ENCODE assay signal across 11 mouse cellular contexts in genomic region chr11:97728311-97728710, GRCm38 (mm10). TPM values are rescaled to one million over a fixed set of nuclear protein-coding genes. Genes with fewer than 3 reads are reported as not detected.
DNase-seq lines count a peak whose midpoint lies in the region; ATAC-seq and TF ChIP-seq lines count a peak whose summit lies in the region.
"Had no signal": no experiment of that assay in that cellular context is flagged by ENCODE, and none has a peak within 500 bp of the region (broad histone marks: within the 10 kb centered on the region; RNA-seq: fewer than 3 reads in every experiment).

No protein-coding gene starts in this region.

- peak overlapping the region; percentile 52; the same call in 1 of the 2 replicates for H3K9ac ChIP-seq in heart, embryonic 13.5 days
- H3K9ac ChIP-seq: hindbrain, embryonic 12.5 days had no signal

- H3ac ChIP-seq in myocyte (ENCODE audit: control insufficient read depth, insufficient read length) = no peak overlapping the region

- no peaks in the 10 kb centered on the region for H3K9me3 ChIP-seq in heart, embryonic 13.5 days
- H3K9me3 ChIP-seq: hindbrain, embryonic 12.5 days had no signal

- ATAC-seq in heart, embryonic 13.5 days (ENCODE audit: extremely low read depth, insufficient number of reproducible peaks, low FRiP score, low TSS enrichment) = no peak
- ATAC-seq in granulocyte monocyte progenitor cell, adult 5-6 weeks (replicated peaks; ENCODE audit: poor library complexity, severe bottlenecking) = peak; percentile 97
- ATAC-seq in cerebellum, adult (ENCODE audit: insufficient number of reproducible peaks, low FRiP score, low TSS enrichment) = no peak

- peaks cover 2% of the 10 kb centered on the region for H3K79me2 ChIP-seq in myocyte (ENCODE audit: control insufficient read depth, insufficient read depth)

- no peak overlapping the region for H3K4me2 ChIP-seq in heart, embryonic 13.5 days
- H3K4me2 ChIP-seq in myocyte (ENCODE audit: low read depth) = peak overlapping the region; percentile 53
- H3K4me2 ChIP-seq: hindbrain, embryonic 12.5 days had no signal

- no peak for DNase-seq in heart, adult 9 months (ENCODE audit: low spot score in 2 of 2)
- peak; percentile 86 for DNase-seq in CD4-positive helper T cell, adult 2 months (ENCODE audit: low read depth, low spot score)
- DNase-seq in cerebellum, adult 9-11 months = no peak
- no peak for DNase-seq in left cerebral cortex, adult 2 months (ENCODE audit: extremely low spot score in 1 of 2, low spot score in 2 of 2)
- DNase-seq: right cerebral cortex, adult 18-20 months had no signal

- intact Hi-C loops in left cerebral cortex, adult 2 months (cut with DNase I) = no loop called here

- peaks cover 12% of the 10 kb centered on the region; the same call in 1 of the 2 replicates for H3K4me1 ChIP-seq in heart, embryonic 13.5 days
- H3K4me1 ChIP-seq: hindbrain, embryonic 12.5 days had no signal

- no peaks in the 10 kb centered on the region for H3K27me3 ChIP-seq in heart, embryonic 13.5 days (replicated peaks)
- no peaks in the 10 kb centered on the region for H3K27me3 ChIP-seq in myocyte (ENCODE audit: control insufficient read depth, insufficient read depth, insufficient read length)
- H3K27me3 ChIP-seq: hindbrain, embryonic 12.5 days had no signal

- no peak overlapping the region for H3K4me3 ChIP-seq in heart, embryonic 13.5 days
- H3K4me3 ChIP-seq in myocyte = no peak overlapping the region
- no peak overlapping the region for H3K4me3 ChIP-seq in left cerebral cortex, adult 2 months
- H3K4me3 ChIP-seq: hindbrain, embryonic 12.5 days had no signal

- H3K36me3 ChIP-seq in heart, embryonic 13.5 days = peaks cover 93% of the 10 kb centered on the region
- H3K36me3 ChIP-seq in myocyte (ENCODE audit: control insufficient read depth, insufficient read depth) = peaks cover 34% of the 10 kb centered on the region

- TF ChIP-seq CTCF in left cerebral cortex, adult 2 months (IDR thresholded peaks at IDR 0.05) = no peak

- H3K27ac ChIP-seq in heart, embryonic 13.5 days (replicated peaks) = no peak overlapping the region
- H3K27ac ChIP-seq in left cerebral cortex, adult 2 months = no peak overlapping the region
- H3K27ac ChIP-seq: hindbrain, embryonic 12.5 days; kidney, postnatal 0 days had no signal

- no peak for TF ChIP-seq POLR2A in myocyte (IDR thresholded peaks at IDR 0.05; ENCODE audit: insufficient read length, low read depth)

- 71% methylated on average over 7 of the region's 7 CpGs for whole genome bisulfite sequencing in heart, embryonic 13.5 days

TF ChIP-seq in myocyte, 11 proteins besides CTCF, POLR2A, EP300 and RAD21:
- TF ChIP-seq TCF3 (IDR thresholded peaks at IDR 0.05; ENCODE audit: insufficient read length, low read depth) (no peak), MYOD1 (IDR thresholded peaks at IDR 0.05; ENCODE audit: control insufficient read depth in 1 of 3, insufficient read length in 2 of 3, low read depth in 2 of 3) (peak in 1 of 3 experiments; percentile 37), POLR2AphosphoS2 (IDR thresholded peaks at IDR 0.05; ENCODE audit: insufficient read length, low read depth) (no peak), SRF (IDR thresholded peaks at IDR 0.05; ENCODE audit: control insufficient read depth, insufficient read length, low read depth) (no peak), MYOG (IDR thresholded peaks at IDR 0.05; ENCODE audit: control insufficient read depth in 1 of 3, insufficient read depth in 1 of 3, insufficient read length in 2 of 3, low read depth in 2 of 3) (peak in 1 of 3 experiments; percentile 56), USF1 (IDR thresholded peaks at IDR 0.05; ENCODE audit: low read depth) (peak; percentile 23), E2F4 (IDR thresholded peaks at IDR 0.05; ENCODE audit: insufficient read depth) (no peak)

RNA-seq across cellular contexts. Expression of gene Pip4k2b, which starts 16.2 kb away (rescaled TPM):
- 0.90 and 1.0 TPM in 2 replicates for polyA plus RNA-seq in heart, embryonic 13.5 days (2015; fragmentation: Nextera tagmentation; extraction: Ambion mirVana)
- total RNA-seq in granulocyte monocyte progenitor cell, adult 5-6 weeks (2014; fragmentation: Nextera tagmentation) = 23.4 and 28.1 TPM in 2 replicates
- total RNA-seq in granulocyte monocyte progenitor cell, adult 5-6 weeks (2017) = 16.6 and 20.8 TPM in 2 replicates
- 30.1 TPM for polyA plus RNA-seq in myocyte (2012; fragmentation: generic; extraction: Trizol)
- total RNA-seq in left cerebral cortex, adult 2 months (2021) = 100 to 1,000 TPM; 114 to 117 TPM

RNA-seq across cellular contexts. Expression of gene Psmb3, which starts 25.1 kb away (rescaled TPM):
- polyA plus RNA-seq in heart, embryonic 13.5 days (2015; fragmentation: Nextera tagmentation; extraction: Ambion mirVana) = 371 and 445 TPM in 2 replicates
- total RNA-seq in granulocyte monocyte progenitor cell, adult 5-6 weeks (2014; fragmentation: Nextera tagmentation) = 181 and 283 TPM in 2 replicates
- 168 and 196 TPM in 2 replicates for total RNA-seq in granulocyte monocyte progenitor cell, adult 5-6 weeks (2017)
- polyA plus RNA-seq in myocyte (2012; fragmentation: generic; extraction: Trizol) = 694 TPM
- total RNA-seq in left cerebral cortex, adult 2 months (2021) = 100 to 1,000 TPM; 113 to 123 TPM

RNA-seq across cellular contexts. Expression of gene Pcgf2, which starts 28.0 kb away (rescaled TPM):
- 10.5 and 11.0 TPM in 2 replicates for polyA plus RNA-seq in heart, embryonic 13.5 days (2015; fragmentation: Nextera tagmentation; extraction: Ambion mirVana)
- total RNA-seq in granulocyte monocyte progenitor cell, adult 5-6 weeks (2014; fragmentation: Nextera tagmentation) = 6.3 and 14.3 TPM in 2 replicates
- 1.8 and 2.8 TPM in 2 replicates for total RNA-seq in granulocyte monocyte progenitor cell, adult 5-6 weeks (2017)
- polyA plus RNA-seq in myocyte (2012; fragmentation: generic; extraction: Trizol) = 24.3 TPM
- total RNA-seq in left cerebral cortex, adult 2 months (2021) = 10 to 100 TPM; 36.2 to 39.6 TPM

RNA-seq across cellular contexts. Expression of gene Cwc25, which starts 38.0 kb away (rescaled TPM):
- polyA plus RNA-seq in heart, embryonic 13.5 days (2015; fragmentation: Nextera tagmentation; extraction: Ambion mirVana) = 10.2 and 10.5 TPM in 2 replicates
- 9.0 and 13.0 TPM in 2 replicates for total RNA-seq in granulocyte monocyte progenitor cell, adult 5-6 weeks (2014; fragmentation: Nextera tagmentation)
- total RNA-seq in granulocyte monocyte progenitor cell, adult 5-6 weeks (2017) = 16.3 and 18.9 TPM in 2 replicates
- 8.9 TPM for polyA plus RNA-seq in myocyte (2012; fragmentation: generic; extraction: Trizol)
- 10 to 100 TPM; 19.5 to 21.3 TPM for total RNA-seq in left cerebral cortex, adult 2 months (2021)

RNA-seq across cellular contexts. Expression of gene Cisd3, which starts 42.7 kb away (rescaled TPM):
- 44.1 and 53.7 TPM in 2 replicates for polyA plus RNA-seq in heart, embryonic 13.5 days (2015; fragmentation: Nextera tagmentation; extraction: Ambion mirVana)
- total RNA-seq in granulocyte monocyte progenitor cell, adult 5-6 weeks (2014; fragmentation: Nextera tagmentation) = 48.1 and 62.9 TPM in 2 replicates
- total RNA-seq in granulocyte monocyte progenitor cell, adult 5-6 weeks (2017) = 0.82 and 6.5 TPM in 2 replicates
- 112 TPM for polyA plus RNA-seq in myocyte (2012; fragmentation: generic; extraction: Trizol)
- total RNA-seq in left cerebral cortex, adult 2 months (2021) = 10 to 100 TPM; 47.7 to 57.6 TPM
